Mouse (Mus musculus) ovary, postnatal 36 days (tissue): ENCODE measurements around the gene Hemk1.

ENCODE experiments used
- DNase-seq: peaks from one replicate; pipeline ENCODE4 v3.0.0; 2022; ENCODE audit warnings: low spot score, mixed read lengths

Hemk1 gene

DNA sequence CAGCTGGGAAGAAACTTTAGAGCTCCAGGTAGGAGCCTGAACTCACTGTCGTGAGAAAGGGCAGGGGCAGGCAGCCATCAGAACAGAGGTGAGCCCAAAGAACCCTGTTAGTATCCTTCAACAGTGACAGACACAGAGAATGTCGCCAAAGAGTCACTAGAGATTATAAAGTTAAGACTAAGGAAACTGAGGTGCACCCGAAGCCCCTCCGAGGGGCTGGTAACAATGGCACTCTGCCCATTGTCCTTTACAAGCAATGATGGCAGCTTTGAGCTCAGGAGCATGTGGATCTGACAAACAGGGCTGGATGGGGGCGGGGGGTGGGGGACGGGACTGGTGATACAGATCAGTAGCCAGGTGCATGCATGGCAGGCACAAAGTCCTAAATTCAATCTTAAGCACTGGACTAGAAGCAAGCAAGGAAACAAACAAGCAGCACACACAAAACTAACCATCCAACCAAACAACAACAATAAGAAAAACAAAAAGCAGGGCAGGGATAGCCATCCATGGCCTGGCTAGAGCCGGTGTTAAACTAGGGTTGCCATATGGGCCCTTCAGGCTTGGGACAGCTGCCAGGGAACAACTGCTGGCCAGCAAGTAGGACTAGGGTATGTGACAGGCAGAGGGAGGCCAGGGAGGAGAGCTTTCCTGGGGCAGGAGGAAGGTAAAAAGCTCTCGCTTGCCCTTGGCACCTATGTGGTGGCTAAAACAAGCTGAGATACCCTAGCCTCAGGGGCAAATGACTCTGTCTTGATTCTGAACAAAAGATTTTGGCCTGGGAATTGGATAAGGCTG, 5.2 kb upstream of the Hemk1 start:
- no peak for DNase-seq

- DNase-seq, result no peak
Observed at GRCm38 (mm10) chr9:107342201-107342709, 4.1 kb upstream of the Hemk1 start.

GRCm38 (mm10) chr9:107340911-107341645, 2.9 kb upstream of the Hemk1 start:
- DNase-seq, result no peak

DNA sequence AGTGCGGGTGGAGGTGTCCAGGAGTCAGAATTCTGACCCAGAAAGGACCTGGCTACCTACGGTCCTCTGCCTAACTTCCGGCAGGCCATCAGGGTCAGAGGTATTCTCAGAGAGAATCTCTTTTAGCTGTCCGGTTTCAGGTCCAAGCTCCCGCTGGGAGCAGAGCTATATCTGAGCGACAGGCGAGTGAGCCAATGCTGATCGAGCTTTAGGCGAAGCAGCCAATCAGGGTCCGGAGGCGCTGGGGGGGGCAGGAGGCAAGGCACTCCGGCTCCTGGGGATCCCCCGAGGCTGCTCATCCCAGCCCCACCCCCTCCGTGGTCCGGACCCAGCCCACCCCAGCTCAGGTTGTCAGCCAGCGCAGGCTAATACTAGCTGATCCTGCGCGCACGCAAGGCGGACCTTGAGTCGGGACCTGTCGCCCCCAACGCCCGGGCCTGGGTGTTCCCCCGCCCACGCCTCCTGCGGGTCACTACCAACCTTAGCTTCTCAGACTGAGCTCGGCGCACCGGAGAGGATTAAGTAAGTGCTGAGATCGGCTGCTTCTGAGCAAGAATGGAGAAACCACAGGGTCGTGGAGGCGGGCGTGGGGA, 2.2 kb upstream of the Hemk1 start, which contains the start of gene 6430571L13Rik:
TSS of gene 6430571L13Rik (plus strand) at position 336 of the 593 bp plus-strand sequence.
- DNase-seq, result peak; percentile 92

DNA sequence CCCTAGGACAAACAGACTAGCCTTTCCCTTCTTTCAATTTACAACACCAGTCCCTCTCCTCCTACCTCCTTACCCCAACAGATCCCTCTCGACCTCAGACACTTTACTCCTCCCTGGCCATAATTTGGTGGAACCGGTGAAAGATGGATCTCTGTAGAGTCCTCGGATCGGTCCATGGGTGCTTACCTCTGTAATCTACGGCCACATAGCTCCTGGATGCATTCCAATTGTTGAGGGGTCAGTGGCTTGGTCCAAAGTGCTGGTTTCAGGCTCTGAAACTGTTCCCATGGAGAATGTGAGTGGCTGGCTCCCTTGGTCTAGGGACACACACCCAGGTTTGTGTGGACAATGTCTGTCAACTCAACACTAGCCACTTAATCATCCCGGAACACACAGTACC, 1.8 kb downstream of the Hemk1 start:
- no peak for DNase-seq

- peak; percentile 69 for DNase-seq
Observed at GRCm38 (mm10) chr9:107335909-107336308, 2.2 kb downstream of the Hemk1 start.

DNA sequence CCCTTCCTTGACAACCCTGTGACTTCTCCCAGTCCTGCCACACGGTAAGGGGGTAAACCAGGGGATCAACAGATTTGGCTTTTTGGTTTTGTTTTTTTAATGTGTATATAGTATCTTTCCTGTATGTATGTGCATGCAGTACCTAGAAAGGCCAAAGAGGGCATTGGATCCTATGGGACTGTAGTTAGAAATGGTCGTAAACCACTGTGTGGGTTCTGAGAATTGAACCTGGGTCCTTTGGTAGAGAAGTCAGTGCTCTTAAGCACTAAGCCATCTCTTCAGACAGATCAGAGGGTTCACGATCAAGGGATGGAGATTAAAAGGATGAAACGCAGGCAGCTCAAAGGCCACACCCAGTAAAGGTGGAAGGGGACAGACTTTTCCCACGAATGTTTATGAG, 3.1 kb downstream of the Hemk1 start:
- DNase-seq, result no peak

DNA sequence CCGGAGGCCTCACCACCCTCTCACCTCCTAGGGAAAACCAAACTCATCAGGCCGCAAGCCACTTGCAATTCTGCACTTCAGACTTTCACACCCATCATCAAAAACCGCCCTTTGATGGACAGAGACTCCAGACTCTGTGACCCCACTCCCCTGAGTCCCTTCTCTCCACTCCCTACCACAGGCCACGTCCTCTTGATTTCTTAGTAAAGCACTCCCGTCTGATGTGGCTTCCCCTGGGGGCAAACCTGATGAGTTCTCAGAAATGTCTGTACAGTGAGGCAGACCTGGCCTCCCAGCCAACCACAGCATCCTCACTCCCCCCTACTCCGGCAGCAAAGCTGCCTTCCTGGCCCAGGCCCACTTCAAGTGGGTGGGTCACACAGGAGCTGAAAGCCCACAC, 3.8 kb downstream of the Hemk1 start:
- DNase-seq, result no peak

GRCm38 (mm10) chr9:107333686-107334085, 4.5 kb downstream of the Hemk1 start:
- DNase-seq, result no peak

DNA sequence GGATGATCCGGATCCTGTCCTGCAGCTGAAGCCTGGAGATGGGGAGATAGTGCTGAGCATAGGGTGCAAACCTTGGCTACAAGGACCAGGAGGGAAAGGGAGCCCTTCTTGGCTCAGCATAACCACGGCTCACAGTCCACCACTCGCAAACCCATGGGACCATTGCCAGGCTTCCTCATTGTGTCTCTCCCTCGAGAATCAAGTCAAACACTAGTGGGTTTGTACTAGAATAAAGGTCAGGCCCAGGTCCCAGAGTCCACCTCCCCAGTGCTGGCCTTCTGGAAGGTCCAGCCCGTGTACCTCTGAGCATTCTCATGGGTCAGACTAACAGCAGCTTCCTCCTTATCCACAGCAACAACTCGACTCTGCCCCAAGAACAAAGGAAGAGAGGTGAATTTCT, 7.4 kb downstream of the Hemk1 start:
- no peak for DNase-seq

DNA sequence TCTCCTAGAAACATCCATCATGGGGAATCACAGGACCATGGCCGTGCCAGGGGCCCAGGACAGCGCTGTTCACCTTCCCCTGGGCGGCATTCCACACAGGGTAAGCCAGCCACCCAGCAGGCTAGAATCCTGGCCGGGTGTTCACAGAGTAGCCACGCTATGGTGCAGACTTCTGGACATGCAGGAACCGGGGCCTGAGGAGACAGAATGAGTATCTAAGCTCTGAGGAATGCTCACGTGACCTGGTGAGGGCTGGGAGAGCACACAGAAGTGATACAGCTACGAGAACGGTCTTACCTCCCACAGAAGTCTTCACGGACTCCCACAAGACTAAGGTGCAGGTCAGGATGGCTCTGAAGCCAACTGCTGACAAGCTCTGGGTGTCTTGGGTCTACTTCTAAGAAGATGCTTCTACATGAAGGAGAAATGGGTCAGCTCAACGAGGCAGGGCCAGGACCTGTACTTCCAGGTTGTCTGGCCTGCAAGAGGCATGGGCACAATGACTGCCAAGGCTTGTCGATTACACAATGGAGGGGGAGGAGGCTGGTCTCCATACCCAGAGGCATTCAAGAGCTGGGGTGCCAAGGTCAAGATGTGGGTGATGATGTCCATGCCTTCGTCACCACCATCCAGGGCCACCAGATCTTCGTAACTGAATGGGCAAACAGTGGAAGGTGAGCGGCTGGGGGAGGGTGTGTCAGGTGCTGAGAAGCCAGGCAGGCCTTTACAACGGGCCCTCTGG, 10.1 kb downstream of the Hemk1 start:
- DNase-seq, result no peak

DNA sequence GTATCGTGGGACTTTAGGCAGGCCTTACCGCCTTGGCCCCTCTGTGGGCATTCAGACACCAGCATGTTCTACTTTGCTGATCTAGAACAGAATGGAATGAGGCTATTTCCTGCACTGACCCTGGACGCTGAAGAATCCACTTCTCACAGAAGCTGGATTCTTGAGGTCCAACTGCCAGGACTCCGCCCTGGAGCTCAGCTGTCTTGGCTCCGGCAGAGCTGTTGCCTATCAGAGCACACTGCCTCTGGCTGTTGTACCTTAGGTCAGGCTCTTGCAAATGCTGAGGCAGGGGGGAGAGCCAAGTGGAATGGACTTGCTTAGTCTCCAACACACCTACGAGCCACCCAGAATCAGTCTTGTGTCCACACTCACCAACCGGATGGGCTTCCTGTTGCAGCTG, 12.2 kb downstream of the Hemk1 start:
- DNase-seq, result no peak

GRCm38 (mm10) chr9:107324799-107325561, 13.2 kb downstream of the Hemk1 start:
- DNase-seq, result no peak

DNA sequence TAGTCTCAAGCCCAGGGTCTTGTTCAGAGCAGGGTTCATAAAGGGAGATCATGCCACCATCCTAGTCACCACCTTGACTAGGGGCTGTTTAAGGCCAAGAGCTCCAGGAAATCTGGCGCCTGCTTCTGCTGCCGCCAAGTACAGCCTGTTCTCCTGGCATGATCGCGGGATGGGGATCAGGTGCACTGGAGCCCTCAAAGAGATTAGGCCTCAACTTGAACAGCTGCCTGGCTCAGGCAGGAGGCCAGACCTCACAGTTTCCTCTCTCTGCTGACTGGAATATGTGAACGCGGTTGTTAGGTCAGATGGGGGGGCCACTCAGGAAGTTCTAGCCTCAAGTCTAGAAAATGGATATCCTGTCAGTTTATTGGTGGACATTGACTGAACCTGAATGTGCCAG, 14.6 kb downstream of the Hemk1 start:
- peak; percentile 35 for DNase-seq

DNA sequence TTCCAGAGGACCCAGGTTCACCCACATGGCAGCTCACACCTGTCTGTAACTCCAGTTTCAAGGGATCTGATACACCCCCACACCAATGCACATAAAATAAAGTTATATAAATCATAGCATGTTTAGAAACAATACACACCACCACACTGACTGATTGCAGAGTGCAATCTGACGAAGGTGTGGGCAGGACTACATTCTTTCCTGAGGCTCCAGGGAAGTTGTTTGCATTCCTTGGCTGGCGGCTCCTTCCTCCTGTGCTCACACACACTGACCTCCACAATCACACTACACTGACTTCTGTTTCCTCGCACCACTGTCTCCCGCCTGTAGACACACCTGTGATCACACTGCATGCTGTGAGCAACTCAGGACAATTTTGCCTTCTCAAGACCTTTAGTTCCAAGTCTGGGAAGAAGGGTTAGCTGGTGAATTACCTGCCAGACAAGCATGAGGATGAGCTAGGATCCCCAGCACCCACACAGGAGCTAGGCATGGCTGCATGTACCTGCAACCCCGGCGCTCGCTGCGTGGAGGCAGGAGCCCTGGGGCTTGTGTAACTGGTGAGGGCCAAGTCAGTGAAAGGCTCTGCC, 15.6 kb downstream of the Hemk1 start:
- no peak for DNase-seq

DNA sequence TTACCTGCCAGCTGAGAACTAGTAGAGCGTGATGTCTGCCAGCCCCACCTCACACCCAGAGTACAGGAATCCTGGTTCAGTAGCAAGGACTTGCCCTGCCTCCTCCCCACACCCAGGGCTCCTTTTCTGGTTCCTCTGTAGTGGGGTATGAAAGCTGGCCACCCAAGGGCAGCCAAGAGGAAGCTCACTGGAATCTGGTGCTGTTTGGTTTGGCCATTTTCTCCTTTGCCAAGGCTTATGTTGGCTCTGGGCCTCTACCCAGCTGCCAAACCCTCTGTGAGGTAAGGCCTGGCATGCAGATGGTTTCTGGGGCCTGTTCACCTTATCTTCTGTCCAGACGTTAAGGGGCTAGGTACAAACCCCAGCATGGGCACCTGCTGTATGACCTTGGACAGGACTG, 22.4 kb downstream of the Hemk1 start:
- DNase-seq, result no peak

DNA sequence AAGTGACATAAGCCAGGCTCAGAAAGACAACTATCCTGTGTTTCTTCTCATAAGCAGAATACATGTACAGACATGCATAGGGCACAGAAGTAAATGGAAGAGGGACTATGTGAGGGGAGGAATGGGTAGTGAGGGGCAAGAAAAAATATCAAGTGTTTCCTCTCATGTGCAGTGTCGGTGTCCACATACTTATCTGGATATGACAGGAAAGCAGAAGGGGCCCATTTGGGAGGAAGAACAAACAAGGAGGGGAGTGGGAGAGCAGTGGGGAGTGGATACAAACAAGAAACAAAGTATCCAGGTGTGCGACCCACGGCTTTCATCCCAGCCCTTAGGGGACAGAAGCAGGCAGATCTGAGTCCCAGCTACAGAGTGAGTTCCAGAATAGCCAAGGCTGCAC, 24.2 kb downstream of the Hemk1 start:
- no peak for DNase-seq

GRCm38 (mm10) chr9:107312811-107313584, 25.2 kb downstream of the Hemk1 start:
- no peak for DNase-seq

- no peak for DNase-seq
Observed at GRCm38 (mm10) chr9:107309600-107309999, 28.6 kb downstream of the Hemk1 start.

DNA sequence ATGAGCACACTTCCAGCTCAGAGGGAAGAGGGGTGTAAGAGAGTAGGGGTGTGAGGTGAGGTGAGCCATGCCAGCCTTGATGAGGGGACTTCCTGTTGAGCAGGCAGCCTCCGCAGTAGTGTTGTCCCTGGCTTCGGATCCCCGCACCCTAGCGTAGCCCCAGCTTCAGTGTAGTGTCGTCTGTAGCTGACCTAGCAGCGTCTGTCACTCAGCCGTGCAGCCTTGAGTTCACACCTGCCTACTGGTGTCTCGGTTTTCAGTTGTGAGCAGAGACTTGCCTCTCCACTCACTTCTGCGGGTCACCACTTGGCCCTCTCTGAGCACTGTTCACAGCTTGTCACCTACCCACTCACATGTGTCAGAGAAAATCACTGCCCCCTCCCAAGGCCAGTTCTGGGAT, 29.0 kb downstream of the Hemk1 start:
- no peak for DNase-seq
